Mouse (Mus musculus) olfactory bulb, adult 2 months (tissue): ENCODE measurements around the gene Kmo. TPM values are rescaled to one million over a fixed set of nuclear protein-coding genes. Genes with fewer than 3 reads are reported as not detected.

Source experiments
- H3K27ac ChIP-seq: fragments of 200-500 bp; 2 replicates; pipeline ENCODE4 v1.5.1; 2012; ENCODE audit warnings: low read depth, low read length; ENCODE audit not compliant: insufficient read depth
- H3K4me1 ChIP-seq: fragments of 200-500 bp; 2 replicates; pipeline ENCODE4 v1.6.1; 2012; ENCODE audit warnings: low read length; ENCODE audit not compliant: control insufficient read depth, insufficient read depth
- H3K4me3 ChIP-seq: fragments of 200-500 bp; 2 replicates; pipeline ENCODE4 v1.5.1; 2012; ENCODE audit warnings: mild to moderate bottlenecking, low read depth, low read length, moderate library complexity; ENCODE audit not compliant: insufficient read depth
- CTCF ChIP-seq: fragments of 200-500 bp; IDR thresholded peaks from 2 replicates; pipeline ENCODE4 v1.5.1; 2012; ENCODE audit warnings: low read depth, mild to moderate bottlenecking, low read length, moderate library complexity; ENCODE audit not compliant: insufficient read depth
- POLR2A ChIP-seq: fragments of 200-500 bp; IDR thresholded peaks from 2 replicates; pipeline ENCODE4 v1.6.1; 2012; ENCODE audit warnings: mild to moderate bottlenecking, low read depth, low read length, moderate library complexity; ENCODE audit not compliant: insufficient read depth
- WGBS: fragments of 180-500 bp; shearing (Covaris S2); methylation state at CpG from one replicate; pipeline ENCODE4 v1.1.7; 2018; 5-methylcytosine and 5-hydroxymethylcytosine counted together
- polyA plus RNA-seq: library from polyadenylated mRNA; stranded (reverse); fragments of >200 nt; gene quantifications from 2 replicates; pipeline ENCODE4 v1.2.4, GENCODE M21; 2012; ENCODE audit warnings: low replicate concordance; ENCODE audit not compliant: missing spikeins, insufficient read depth, insufficient read length

The Kmo gene
- polyA plus RNA-seq, 1 experiment, result not detected

GRCm38 (mm10) chr1:175602231-175602630, 17.9 kb upstream of the Kmo start:
- Histone ChIP-seq H3K27ac (no peak overlapping the region), H3K4me3 (no peak overlapping the region), H3K4me1 (no peaks in the 10 kb centered on the region)
- WGBS, result 91% methylated on average over 11 of the region's 11 CpGs
- no peak for TF ChIP-seq POLR2A
- no peak for TF ChIP-seq CTCF

GRCm38 (mm10) chr1:175603390-175603789, 16.8 kb upstream of the Kmo start:
- TF ChIP-seq CTCF (no peak), POLR2A (no peak)
- Histone ChIP-seq H3K4me1 (no peaks in the 10 kb centered on the region), H3K4me3 (no peak overlapping the region), H3K27ac (no peak overlapping the region)
- 41% methylated on average over 6 of the region's 6 CpGs for whole genome bisulfite sequencing

GRCm38 (mm10) chr1:175607308-175607707, 12.9 kb upstream of the Kmo start:
- 94% methylated on average over 6 of the region's 6 CpGs for WGBS

GRCm38 (mm10) chr1:175607838-175608585, 12.2 kb upstream of the Kmo start:
- Histone ChIP-seq H3K4me1 (no peaks in the 10 kb centered on the region), H3K4me3 (no peak overlapping the region), H3K27ac (no peak overlapping the region)
- TF ChIP-seq CTCF, result no peak
- WGBS, result 92% methylated on average over 18 of the region's 18 CpGs

More at GRCm38 (mm10) chr1:175607308-175607707, 12.9 kb upstream of the Kmo start:
- no peaks in the 10 kb centered on the region for H3K4me1 ChIP-seq
- H3K27ac ChIP-seq, result no peak overlapping the region
- TF ChIP-seq CTCF (no peak), POLR2A (no peak)
- H3K4me3 ChIP-seq, result no peak overlapping the region

GRCm38 (mm10) chr1:175608708-175609107, 11.5 kb upstream of the Kmo start:
- TF ChIP-seq POLR2A, result no peak
- TF ChIP-seq CTCF, result no peak
- no peaks in the 10 kb centered on the region for H3K4me1 ChIP-seq
- H3K27ac ChIP-seq, result no peak overlapping the region
- WGBS, result 81% methylated on average over 3 of the region's 3 CpGs
- H3K4me3 ChIP-seq, result no peak overlapping the region

- Histone ChIP-seq H3K4me1 (no peaks in the 10 kb centered on the region), H3K27ac (no peak overlapping the region), H3K4me3 (no peak overlapping the region)
- TF ChIP-seq POLR2A, result no peak
- no peak for TF ChIP-seq CTCF
- 87% methylated on average over 9 of the region's 9 CpGs for WGBS
Observed at GRCm38 (mm10) chr1:175614992-175615391, 5.2 kb upstream of the Kmo start.

GRCm38 (mm10) chr1:175623656-175624055, 3.5 kb downstream of the Kmo start:
- Histone ChIP-seq H3K27ac (no peak overlapping the region), H3K4me3 (no peak overlapping the region), H3K4me1 (0 out of 2 replicates have a peak, but pooled peaks cover 2% of the 10 kb centered on the region)
- no peak for TF ChIP-seq POLR2A
- 81% methylated on average over 6 of the region's 6 CpGs for WGBS

GRCm38 (mm10) chr1:175625257-175625879, 5.2 kb downstream of the Kmo start, which contains the start of gene Fh1:
TSS of gene Fh1 (minus strand) at chr1:175625635.
- TF ChIP-seq CTCF (no peak), POLR2A (peak; percentile 71)
- peak within 1 kb of the TSS; percentile 86 for H3K4me3 ChIP-seq
- H3K4me1 ChIP-seq, result 0 out of 2 replicates have a peak, but pooled peaks cover 2% of the 10 kb centered on the region
- peak within 1 kb of the TSS; percentile 65 for H3K27ac ChIP-seq
- under 1% methylated on average over 58 of the region's 58 CpGs for WGBS

- H3K27ac ChIP-seq, result 0 out of 2 replicates have a peak overlapping the region, but pooled peaks have one; percentile 54
- H3K4me3 ChIP-seq, result no peak overlapping the region
- H3K4me1 ChIP-seq, result 0 out of 2 replicates have a peak, but pooled peaks cover 2% of the 10 kb centered on the region
- 86% methylated on average over 1 of the region's 1 CpGs for WGBS
- TF ChIP-seq POLR2A (no peak), CTCF (no peak)
Observed at GRCm38 (mm10) chr1:175625990-175626692, 6.0 kb downstream of the Kmo start.
